Mouse (Mus musculus) liver, adult (tissue): ENCODE data around the gene Dscam.

Experiments used
- GATA4 ChIP-seq: IDR thresholded peaks from 2 replicates; pipeline ENCODE4 v1.6.1; 2014; ENCODE audit warnings: mild to moderate bottlenecking, low read length; ENCODE audit not compliant: insufficient replicate concordance

Gene Dscam

GRCm38 (mm10) chr16:96754381-96754780 is 416.2 kb downstream of the Dscam start:
- TF ChIP-seq GATA4 = no peak

DNA sequence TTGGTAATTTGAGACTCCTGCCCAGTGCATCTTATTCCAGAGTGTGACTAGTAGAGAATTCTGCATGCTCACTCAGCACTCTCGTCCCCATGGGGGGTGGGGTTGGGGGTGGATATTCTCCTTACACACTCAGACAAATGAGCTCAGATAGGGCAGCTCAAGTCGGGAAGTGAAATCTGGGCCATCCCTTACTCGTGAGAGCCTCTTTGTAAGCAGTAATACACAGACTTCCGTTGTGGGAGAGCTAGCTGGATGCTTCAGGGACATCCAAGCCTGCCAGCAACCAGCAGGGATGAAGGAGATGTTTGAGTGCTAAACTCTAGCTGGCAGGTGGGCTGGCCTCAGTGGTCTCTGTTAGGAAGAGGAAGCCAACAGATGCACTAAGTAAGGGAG is 416.8 kb downstream of the Dscam start:
- TF ChIP-seq GATA4 = no peak

DNA sequence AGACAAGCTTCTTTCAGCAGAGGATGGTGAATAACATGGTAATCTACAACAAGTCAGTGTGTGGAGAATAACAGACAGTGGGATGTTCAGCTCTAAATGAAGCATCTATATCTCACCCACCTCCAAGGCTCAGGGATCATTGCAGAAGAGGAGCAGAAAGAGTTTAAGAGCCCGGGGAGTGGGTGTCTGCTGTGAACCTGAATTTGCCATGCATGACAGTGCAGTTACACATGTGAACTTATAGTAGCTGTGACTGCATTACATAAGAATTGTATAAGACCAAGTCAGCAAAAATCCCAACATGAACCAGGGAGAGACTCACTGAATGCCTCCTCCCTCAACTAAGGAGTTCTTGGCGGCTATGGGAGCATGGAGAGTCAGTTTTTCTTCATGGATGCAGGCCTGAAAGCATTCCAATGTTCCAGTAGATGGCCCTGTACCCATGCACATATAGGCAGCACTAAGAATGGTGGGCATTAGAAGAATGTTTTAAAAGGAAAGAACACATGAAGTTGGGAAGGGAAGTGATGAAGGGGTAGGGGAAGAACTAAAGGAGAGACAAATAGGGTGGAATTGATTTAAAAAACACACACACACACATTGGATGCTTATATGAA is 417.3 kb downstream of the Dscam start:
- TF ChIP-seq GATA4 = no peak

- no peak for TF ChIP-seq GATA4
These were observed 427.9 kb downstream of the Dscam start for GRCm38 (mm10) chr16:96742475-96743255.

- no peak for TF ChIP-seq GATA4
These were observed 429.2 kb downstream of the Dscam start for GRCm38 (mm10) chr16:96741336-96741735.

DNA sequence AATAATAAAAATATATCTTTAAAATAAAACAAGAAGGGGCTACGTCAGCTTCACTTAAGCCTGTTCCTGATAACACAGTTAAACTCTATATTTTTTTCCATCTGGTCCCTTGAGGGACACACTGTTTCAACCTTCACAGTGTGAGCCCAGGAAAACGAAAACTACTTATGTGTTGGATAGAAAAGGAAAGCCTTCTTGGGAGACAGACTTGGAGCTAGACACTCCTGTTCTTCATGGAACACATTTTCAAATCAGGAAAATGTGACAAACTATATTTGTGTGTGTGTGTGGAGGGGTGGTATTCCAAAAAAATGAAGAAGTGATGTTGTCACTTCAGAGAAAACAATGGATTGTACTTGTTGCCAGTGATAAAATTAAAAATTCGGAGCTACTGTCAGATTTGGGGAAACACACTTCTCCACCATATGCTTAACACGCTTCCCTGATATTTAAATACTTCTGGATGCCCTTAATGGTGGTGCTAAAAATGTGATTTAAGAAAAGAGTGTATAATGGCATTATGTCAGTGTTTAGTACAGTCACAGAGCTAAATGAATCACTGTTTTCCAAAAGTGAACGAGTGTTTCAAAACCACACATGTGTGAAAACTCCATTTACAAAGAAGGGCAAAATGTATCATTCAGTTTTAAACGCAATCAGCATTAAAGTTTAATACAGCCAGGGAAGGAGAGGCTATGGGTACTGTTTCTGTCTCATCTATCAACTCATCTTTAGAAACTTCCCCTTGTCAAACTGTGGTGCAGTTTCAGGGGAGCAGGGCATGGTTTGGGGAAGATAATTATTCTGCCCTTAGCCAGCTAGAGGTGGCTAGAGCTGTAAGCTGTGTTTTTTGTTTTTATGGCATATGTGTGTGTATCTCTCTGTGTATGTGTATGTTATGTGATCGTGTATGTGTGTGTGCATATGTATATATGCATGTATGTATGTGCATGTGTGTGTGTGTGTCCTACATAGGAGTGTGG is 430.2 kb downstream of the Dscam start:
- TF ChIP-seq GATA4 = no peak

DNA sequence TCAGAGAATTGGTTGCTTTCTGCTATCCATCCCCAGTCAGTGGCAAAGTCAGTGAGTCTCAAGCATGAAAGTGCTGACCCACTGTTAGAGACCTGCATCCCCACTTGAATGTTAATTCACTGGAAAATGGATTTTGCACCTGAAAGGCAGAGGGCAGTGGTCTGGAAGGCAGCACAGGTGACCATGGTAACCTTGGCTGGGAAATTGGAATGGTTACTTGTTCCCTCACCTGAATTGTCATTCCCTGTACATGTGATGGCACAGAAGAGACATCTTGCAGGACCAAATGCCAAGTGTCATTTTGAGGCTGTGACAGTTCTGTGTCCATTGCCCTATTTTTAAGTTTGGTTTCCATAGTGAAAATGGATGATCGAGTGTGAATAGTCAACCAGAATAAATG is 434.1 kb downstream of the Dscam start:
- no peak for TF ChIP-seq GATA4

- no peak for TF ChIP-seq GATA4
These were observed 439.7 kb downstream of the Dscam start for GRCm38 (mm10) chr16:96730881-96731280.

DNA sequence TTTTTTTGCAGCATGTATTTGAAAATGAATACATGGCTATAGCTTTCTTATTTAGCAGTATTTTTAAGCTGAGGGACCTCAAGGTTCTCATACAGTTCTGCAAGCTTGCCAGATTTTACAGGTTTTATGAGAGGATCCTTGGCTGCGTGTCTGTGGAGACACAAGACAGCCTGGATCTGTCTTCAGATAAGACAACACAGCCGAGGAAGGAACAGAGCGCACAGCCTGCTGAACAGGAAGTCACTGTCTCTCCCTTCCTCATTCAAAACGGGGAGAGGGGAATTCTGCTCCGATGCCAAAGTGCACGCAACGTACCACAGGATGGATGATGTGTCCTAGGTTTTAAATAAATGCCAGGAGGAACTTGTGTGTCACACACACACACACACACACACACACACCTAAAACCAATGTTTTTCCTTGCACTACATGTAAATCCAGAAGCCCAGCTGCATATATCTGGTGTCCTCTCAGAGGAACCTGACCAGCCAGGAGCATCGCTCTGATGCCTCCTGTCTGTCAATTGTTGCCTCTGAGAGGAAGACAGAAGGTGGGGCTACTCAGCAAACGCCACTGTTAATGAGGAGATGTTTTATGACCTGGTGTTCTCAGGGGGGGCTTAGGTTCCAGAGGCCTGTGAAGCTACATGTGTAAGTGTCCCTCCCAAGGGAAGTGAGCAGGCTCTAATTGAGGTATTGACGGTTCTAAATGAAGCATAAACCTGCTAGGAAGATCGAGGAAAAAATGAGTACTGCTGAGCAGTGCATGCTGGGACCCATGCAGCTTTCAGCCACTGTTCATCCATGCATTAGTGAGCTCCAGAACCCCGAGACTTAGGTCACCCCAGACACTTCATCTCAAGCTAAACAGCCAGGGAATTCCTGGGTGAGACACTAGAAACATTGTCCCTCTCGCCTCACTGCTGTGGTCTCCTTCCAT is 442.4 kb downstream of the Dscam start:
- no peak for TF ChIP-seq GATA4

GRCm38 (mm10) chr16:96725071-96725724 is 445.4 kb downstream of the Dscam start:
- TF ChIP-seq GATA4 = no peak

- TF ChIP-seq GATA4 = no peak
These were observed 446.0 kb downstream of the Dscam start for GRCm38 (mm10) chr16:96724591-96724990.

GRCm38 (mm10) chr16:96724123-96724522 is 446.4 kb downstream of the Dscam start:
- no peak for TF ChIP-seq GATA4

- no peak for TF ChIP-seq GATA4
These were observed 447.4 kb downstream of the Dscam start for GRCm38 (mm10) chr16:96723066-96723669.

DNA sequence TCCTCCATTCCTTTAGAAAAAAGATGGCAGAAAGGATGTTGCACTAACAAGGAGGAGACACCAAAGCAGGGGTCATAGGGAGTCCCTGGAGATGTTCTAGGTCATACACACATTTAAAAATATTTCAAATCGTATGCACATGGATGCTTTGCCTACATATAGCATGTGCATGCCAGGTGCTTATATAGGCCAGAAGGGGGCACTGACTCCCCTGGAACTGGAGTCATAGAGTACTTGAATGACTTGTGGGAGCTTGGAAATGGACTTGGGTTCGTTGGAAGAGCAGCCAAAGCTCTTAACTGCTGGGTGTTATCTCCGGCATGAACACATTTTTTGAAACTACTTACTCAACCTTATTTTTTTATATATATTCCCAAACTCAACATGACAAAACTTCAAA is 448.4 kb downstream of the Dscam start:
- no peak for TF ChIP-seq GATA4
